Mouse (Mus musculus) spleen, postnatal 14 days (tissue): ENCODE measurements around the gene Neurod2.

Experiments
- DNase-seq, 2 experiments: peaks; one replicate each; pipeline ENCODE4 v3.0.0; 2021 to 2022; ENCODE audit warnings: low spot score in 2 of 2

Neurod2 gene

GRCm38 (mm10) chr11:98329081-98329959 lies at the start of gene Neurod2:
Gene Neurod2 (minus strand): TSS chr11:98329648.
- DNase-seq: no peak

GRCm38 (mm10) chr11:98377787-98378186 lies 48.3 kb upstream of the Neurod2 start:
- DNase-seq: no peak

- DNase-seq: no peak
Observed at GRCm38 (mm10) chr11:98376756-98377155, 47.3 kb upstream of the Neurod2 start.

- DNase-seq: no peak
Observed at GRCm38 (mm10) chr11:98374266-98374665, 44.8 kb upstream of the Neurod2 start.

- no peak for DNase-seq
Observed at GRCm38 (mm10) chr11:98373244-98373643, 43.8 kb upstream of the Neurod2 start.

GRCm38 (mm10) chr11:98372406-98372805 lies 43.0 kb upstream of the Neurod2 start:
- peak in 1 of 2 experiments; percentile 47 for DNase-seq

GRCm38 (mm10) chr11:98371556-98372240 lies 42.2 kb upstream of the Neurod2 start:
- DNase-seq: no peak

GRCm38 (mm10) chr11:98370588-98370987 lies 41.1 kb upstream of the Neurod2 start:
- no peak for DNase-seq

GRCm38 (mm10) chr11:98369337-98369736 lies 39.9 kb upstream of the Neurod2 start:
- DNase-seq: no peak

- no peak for DNase-seq
Observed at GRCm38 (mm10) chr11:98367863-98368186, 38.4 kb upstream of the Neurod2 start.

- no peak for DNase-seq
Observed at GRCm38 (mm10) chr11:98367171-98367862, 37.9 kb upstream of the Neurod2 start.

GRCm38 (mm10) chr11:98366290-98366689 lies 36.8 kb upstream of the Neurod2 start:
- no peak for DNase-seq

GRCm38 (mm10) chr11:98364410-98364809 lies 35.0 kb upstream of the Neurod2 start:
- no peak for DNase-seq

GRCm38 (mm10) chr11:98363817-98364216 lies 34.4 kb upstream of the Neurod2 start:
- DNase-seq: no peak

GRCm38 (mm10) chr11:98360866-98361521 lies 31.5 kb upstream of the Neurod2 start:
- DNase-seq: no peak

GRCm38 (mm10) chr11:98358161-98359083 lies 29.0 kb upstream of the Neurod2 start, which contains the start of gene Stard3:
Gene Stard3 (plus strand): TSS chr11:98358368.
- peak; percentile 79 to 86 for DNase-seq

GRCm38 (mm10) chr11:98357396-98358160 lies 28.1 kb upstream of the Neurod2 start:
- DNase-seq: no peak

- no peak for DNase-seq
Observed at GRCm38 (mm10) chr11:98356625-98357394, 27.4 kb upstream of the Neurod2 start.

GRCm38 (mm10) chr11:98355732-98356299 lies 26.4 kb upstream of the Neurod2 start:
- peak in 1 of 2 experiments; percentile 34 for DNase-seq
